Mouse (Mus musculus): Measurements from ENCODE around the gene Mpdz. TPM values are rescaled to one million over a fixed set of nuclear protein-coding genes. Genes with fewer than 3 reads are reported as not detected.
A peak's percentile ranks its signal among the peaks of the same experiment; 100 is the strongest.

Gene Mpdz
- polyA plus RNA-seq, 1 experiment from 2014 or later = 44.4 TPM

GRCm38 (mm10) chr4:81307596-81308265 lies 134.9 kb downstream of the Mpdz start:
- Histone ChIP-seq H3K4me3 (no peak overlapping the region), H3K27me3 (ENCODE audit: poor library complexity, severe bottlenecking) (no peaks in the 10 kb centered on the region), H3K27ac (no peak overlapping the region), H3K36me3 (replicated peaks) (peaks cover 57% of the 10 kb centered on the region), H3K9me3 (no peaks in the 10 kb centered on the region), H3K4me1 (peaks cover 5% of the 10 kb centered on the region; the same call in 1 of the 2 replicates)
- DNase-seq (ENCODE audit: extremely low spot score, low spot score) = no peak
- 90% methylated on average over 10 of the region's 10 CpGs for WGBS

GRCm38 (mm10) chr4:81302056-81302455 lies 140.6 kb downstream of the Mpdz start:
- peaks cover 67% of the 10 kb centered on the region for H3K36me3 ChIP-seq (replicated peaks)

DNA sequence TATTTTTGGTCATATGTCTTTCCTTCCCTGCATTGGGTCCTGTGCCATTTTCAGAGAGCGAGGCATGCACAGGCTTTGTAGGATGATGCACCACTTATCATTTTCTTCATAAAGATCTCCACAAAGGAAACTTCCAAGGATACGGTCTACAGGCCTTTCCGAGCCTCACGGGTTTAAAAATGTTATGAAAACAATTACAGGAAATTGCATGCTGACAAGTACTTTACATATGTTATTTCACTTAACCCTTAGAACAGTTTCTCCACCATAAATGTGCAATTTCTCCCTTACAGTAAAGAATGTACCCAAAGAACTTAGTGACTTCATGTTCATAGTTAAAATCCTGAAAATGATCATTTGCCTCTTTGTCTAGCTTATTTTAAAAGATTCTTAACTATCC lies 144.2 kb downstream of the Mpdz start:
- 95% methylated on average over 4 of the region's 4 CpGs for WGBS
- Histone ChIP-seq H3K4me3 (no peak overlapping the region), H3K27me3 (ENCODE audit: poor library complexity, severe bottlenecking) (no peaks in the 10 kb centered on the region), H3K4me1 (peaks cover 1% of the 10 kb centered on the region; the same call in 1 of the 2 replicates), H3K27ac (no peak overlapping the region), H3K36me3 (replicated peaks) (peaks cover 73% of the 10 kb centered on the region), H3K9me3 (no peaks in the 10 kb centered on the region)
- no peak for DNase-seq (ENCODE audit: extremely low spot score, low spot score)

More at GRCm38 (mm10) chr4:81302056-81302455, 140.6 kb downstream of the Mpdz start:
- H3K9me3 ChIP-seq = no peaks in the 10 kb centered on the region
- H3K4me1 ChIP-seq = no peaks in the 10 kb centered on the region
- H3K4me3 ChIP-seq = no peak overlapping the region
- H3K27me3 ChIP-seq (ENCODE audit: poor library complexity, severe bottlenecking) = no peaks in the 10 kb centered on the region
- no peak overlapping the region for H3K27ac ChIP-seq
- no peak for DNase-seq (ENCODE audit: extremely low spot score, low spot score)
- 96% methylated on average over 3 of the region's 3 CpGs for WGBS

DNA sequence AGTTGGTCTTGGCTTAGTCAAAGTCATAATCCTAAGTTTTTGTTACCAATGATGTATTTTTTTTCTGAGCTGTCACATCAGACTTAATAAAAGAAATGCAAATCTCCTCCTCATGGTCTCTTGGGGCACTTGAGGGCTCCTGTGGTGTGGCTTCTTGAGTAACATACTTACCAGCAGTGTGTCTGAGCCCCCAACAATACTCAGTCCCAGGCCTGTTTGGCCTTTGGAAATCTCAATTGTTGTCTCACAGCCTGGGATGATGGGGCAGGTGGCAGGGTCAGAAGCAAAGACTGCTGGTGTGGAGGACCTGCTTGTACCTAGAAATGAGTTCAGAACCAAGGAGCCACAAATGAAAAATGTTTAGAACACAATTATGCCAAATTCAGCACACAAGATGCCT lies 149.3 kb downstream of the Mpdz start:
- H3K27me3 ChIP-seq (ENCODE audit: poor library complexity, severe bottlenecking) = no peaks in the 10 kb centered on the region
- no peaks in the 10 kb centered on the region for H3K9me3 ChIP-seq
- no peak for DNase-seq (ENCODE audit: extremely low spot score, low spot score)
- no peak overlapping the region for H3K4me3 ChIP-seq
- no peak overlapping the region for H3K27ac ChIP-seq
- H3K36me3 ChIP-seq (replicated peaks) = peaks cover 82% of the 10 kb centered on the region
- peaks cover 12% of the 10 kb centered on the region; the same call in 1 of the 2 replicates for H3K4me1 ChIP-seq

GRCm38 (mm10) chr4:81285564-81285963 lies 157.1 kb downstream of the Mpdz start:
- Histone ChIP-seq H3K27ac (no peak overlapping the region), H3K27me3 (ENCODE audit: poor library complexity, severe bottlenecking) (no peaks in the 10 kb centered on the region), H3K4me1 (peaks cover 10% of the 10 kb centered on the region), H3K9me3 (no peaks in the 10 kb centered on the region), H3K4me3 (no peak overlapping the region), H3K36me3 (replicated peaks) (peaks cover 93% of the 10 kb centered on the region)
- no peak for DNase-seq (ENCODE audit: extremely low spot score, low spot score)
- 91% methylated on average over 4 of the region's 4 CpGs for WGBS

DNA sequence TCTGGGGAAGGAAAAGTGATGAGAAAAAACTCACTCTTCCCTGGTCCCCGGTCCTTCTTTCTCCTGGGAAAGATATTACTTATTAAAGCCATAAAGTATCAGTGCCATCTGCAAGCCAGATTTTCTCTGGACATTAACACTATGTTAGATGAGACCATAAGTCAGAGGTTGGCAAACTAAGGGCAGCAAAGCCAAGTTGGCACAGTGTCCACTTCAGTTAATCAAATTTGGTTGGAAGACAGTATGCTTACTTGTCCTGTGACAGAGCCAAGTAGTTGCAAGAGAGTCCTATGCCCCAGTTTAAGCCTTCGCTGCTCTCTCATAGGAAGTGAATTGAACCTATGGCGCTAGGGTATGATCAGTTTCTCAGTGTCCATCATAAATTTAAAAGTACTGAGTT lies 159.0 kb downstream of the Mpdz start:
- H3K27ac ChIP-seq = no peak overlapping the region
- H3K27me3 ChIP-seq (ENCODE audit: poor library complexity, severe bottlenecking) = no peaks in the 10 kb centered on the region
- no peaks in the 10 kb centered on the region for H3K9me3 ChIP-seq
- no peak for DNase-seq (ENCODE audit: extremely low spot score, low spot score)
- 97% methylated on average over 3 of the region's 3 CpGs for WGBS
- H3K4me3 ChIP-seq = no peak overlapping the region
- H3K36me3 ChIP-seq (replicated peaks) = peaks cover 83% of the 10 kb centered on the region
- peaks cover 13% of the 10 kb centered on the region for H3K4me1 ChIP-seq

DNA sequence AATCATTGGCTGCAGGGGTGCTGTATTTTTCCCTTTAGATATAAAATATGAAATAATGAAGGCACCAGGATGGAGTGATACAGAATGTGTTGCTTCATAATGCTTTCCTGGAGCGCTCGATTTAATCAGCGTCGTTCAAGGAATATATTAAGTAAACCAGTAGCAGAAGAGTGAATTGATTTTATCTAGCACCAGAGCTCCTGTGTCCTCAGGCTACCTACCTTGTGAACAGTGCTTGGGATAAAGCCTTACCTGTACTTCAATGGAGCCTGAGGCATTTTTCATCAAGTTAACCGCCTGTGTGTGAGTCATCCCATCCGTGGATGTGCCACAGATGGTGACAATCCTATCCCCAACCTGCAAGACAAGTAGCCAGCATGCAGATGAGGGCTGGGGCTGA lies 159.5 kb downstream of the Mpdz start:
- Histone ChIP-seq H3K9me3 (no peaks in the 10 kb centered on the region), H3K4me1 (peaks cover 13% of the 10 kb centered on the region), H3K36me3 (replicated peaks) (peaks cover 82% of the 10 kb centered on the region), H3K4me3 (no peak overlapping the region), H3K27me3 (ENCODE audit: poor library complexity, severe bottlenecking) (no peaks in the 10 kb centered on the region), H3K27ac (no peak overlapping the region)
- WGBS = 94% methylated on average over 6 of the region's 6 CpGs
- DNase-seq (ENCODE audit: extremely low spot score, low spot score) = no peak

GRCm38 (mm10) chr4:81280098-81280497 lies 162.5 kb downstream of the Mpdz start:
- WGBS = 16% methylated on average over 4 of the region's 4 CpGs
- no peak overlapping the region for H3K4me3 ChIP-seq
- H3K36me3 ChIP-seq (replicated peaks) = peaks cover 62% of the 10 kb centered on the region
- no peaks in the 10 kb centered on the region for H3K9me3 ChIP-seq
- no peak for DNase-seq (ENCODE audit: extremely low spot score, low spot score)
- peaks cover 30% of the 10 kb centered on the region for H3K4me1 ChIP-seq
- no peaks in the 10 kb centered on the region for H3K27me3 ChIP-seq (ENCODE audit: poor library complexity, severe bottlenecking)
- H3K27ac ChIP-seq = peak overlapping the region; percentile 72; the same call in 1 of the 2 replicates

DNA sequence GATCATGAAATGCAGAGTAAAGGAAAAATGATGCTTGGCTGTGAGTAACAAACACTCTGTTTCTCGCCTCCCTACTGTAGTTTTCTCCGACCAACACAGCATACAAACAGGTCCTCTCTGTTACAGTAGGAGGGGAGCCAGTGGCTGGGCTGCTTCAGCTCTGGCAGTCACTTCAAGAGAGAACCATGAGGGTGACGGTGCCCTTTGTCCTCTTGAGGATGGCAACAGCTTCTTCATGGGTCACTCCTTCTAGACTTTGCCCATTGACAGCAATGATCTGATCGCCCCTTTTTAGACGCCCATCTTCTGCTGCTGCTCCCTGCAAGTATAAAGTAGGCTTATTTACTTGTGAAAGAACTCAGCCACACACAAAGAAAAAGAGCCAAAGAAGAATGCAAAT lies 163.2 kb downstream of the Mpdz start:
- Histone ChIP-seq H3K4me3 (no peak overlapping the region), H3K4me1 (peaks cover 30% of the 10 kb centered on the region), H3K27ac (peak overlapping the region; percentile 63), H3K27me3 (ENCODE audit: poor library complexity, severe bottlenecking) (no peaks in the 10 kb centered on the region), H3K9me3 (peaks cover 4% of the 10 kb centered on the region; the same call in 1 of the 2 replicates), H3K36me3 (replicated peaks) (peaks cover 57% of the 10 kb centered on the region)
- DNase-seq (ENCODE audit: extremely low spot score, low spot score) = no peak
- WGBS = 61% methylated on average over 5 of the region's 5 CpGs

GRCm38 (mm10) chr4:81275957-81276715 lies 166.5 kb downstream of the Mpdz start:
- Histone ChIP-seq H3K4me1 (peaks cover 48% of the 10 kb centered on the region), H3K27ac (peak overlapping the region; percentile 44; the same call in 1 of the 2 replicates), H3K36me3 (replicated peaks) (peaks cover 25% of the 10 kb centered on the region), H3K27me3 (ENCODE audit: poor library complexity, severe bottlenecking) (no peaks in the 10 kb centered on the region), H3K4me3 (no peak overlapping the region), H3K9me3 (peaks cover 4% of the 10 kb centered on the region; the same call in 1 of the 2 replicates)
- DNase-seq (ENCODE audit: extremely low spot score, low spot score) = no peak
- WGBS = 25% methylated on average over 6 of the region's 6 CpGs

DNA sequence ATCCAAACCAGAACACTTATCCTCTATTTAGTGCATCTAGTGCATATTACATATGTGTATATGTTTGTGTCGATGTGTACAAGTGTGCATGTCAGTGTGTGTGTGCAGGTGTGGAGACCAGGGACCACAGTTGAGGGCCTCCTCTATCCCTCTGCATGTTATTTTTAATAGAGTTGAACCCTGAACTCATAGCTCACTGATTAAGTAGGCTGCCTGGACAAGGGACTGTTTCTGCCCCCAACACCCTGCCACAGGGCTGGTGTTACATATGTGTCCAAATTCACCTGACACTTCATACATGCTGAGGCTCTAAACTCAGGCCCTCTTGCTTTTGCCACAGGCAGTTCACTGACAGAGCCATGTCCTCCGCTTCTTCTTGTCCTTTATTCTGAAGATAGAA lies 169.5 kb downstream of the Mpdz start:
- 90% methylated on average over 2 of the region's 2 CpGs for WGBS
- H3K27ac ChIP-seq = no peak overlapping the region

DNA sequence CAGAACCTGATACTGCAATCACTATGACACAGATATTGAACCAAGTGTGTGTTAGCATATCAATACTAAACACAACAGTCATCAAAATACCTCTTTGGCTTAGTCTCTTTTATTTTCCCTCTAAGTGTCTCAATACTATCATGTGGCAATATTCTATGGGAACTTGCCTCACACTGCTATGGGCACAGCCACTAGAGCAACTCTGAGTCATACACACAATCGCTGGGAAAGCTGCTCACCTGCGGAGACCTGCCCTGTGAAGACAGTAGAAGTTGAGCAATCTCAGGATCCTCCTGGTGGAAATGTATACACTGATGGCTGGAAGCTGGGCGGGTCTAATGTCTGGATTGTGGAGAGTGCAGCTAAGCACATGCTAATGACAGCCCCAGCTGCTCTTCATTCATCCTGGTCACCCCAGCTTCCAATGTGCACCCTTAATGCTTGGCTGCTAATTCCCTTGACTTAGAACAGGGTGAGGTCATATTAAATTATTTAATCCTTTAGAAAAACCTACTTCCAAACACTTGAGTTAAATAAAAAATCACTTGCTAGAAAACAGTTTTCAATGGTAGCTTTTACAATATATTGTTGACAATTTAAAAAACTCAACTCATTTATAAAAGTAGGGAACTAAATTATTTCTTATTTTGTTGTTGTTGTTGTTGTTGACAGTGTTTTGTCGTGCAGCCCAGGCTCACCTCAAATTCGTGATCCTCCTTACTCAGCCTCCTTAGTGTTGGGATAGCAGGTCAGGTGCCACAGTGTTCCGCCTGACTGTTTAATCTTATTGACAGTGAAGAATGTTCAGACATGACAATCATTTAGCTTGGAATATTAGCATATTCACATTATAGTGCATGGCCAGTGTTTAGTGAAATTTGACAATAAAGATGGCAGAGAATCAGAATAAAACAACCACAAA lies 189.5 kb downstream of the Mpdz start:
- Histone ChIP-seq H3K9me3 (no peaks in the 10 kb centered on the region), H3K4me1 (peaks cover 8% of the 10 kb centered on the region; the same call in 1 of the 2 replicates), H3K27me3 (ENCODE audit: poor library complexity, severe bottlenecking) (no peaks in the 10 kb centered on the region), H3K4me3 (no peak overlapping the region), H3K36me3 (replicated peaks) (no peaks in the 10 kb centered on the region), H3K27ac (no peak overlapping the region)
- WGBS = 72% methylated on average over 6 of the region's 6 CpGs
- DNase-seq (ENCODE audit: extremely low spot score, low spot score) = no peak

More for the DNA sequence above, 169.5 kb downstream of the Mpdz start:
- no peak for DNase-seq (ENCODE audit: extremely low spot score, low spot score)
- H3K4me1 ChIP-seq = peaks cover 35% of the 10 kb centered on the region
- no peaks in the 10 kb centered on the region for H3K27me3 ChIP-seq (ENCODE audit: poor library complexity, severe bottlenecking)
- no peak overlapping the region for H3K4me3 ChIP-seq
- peaks cover 9% of the 10 kb centered on the region for H3K36me3 ChIP-seq (replicated peaks)
- peaks cover 4% of the 10 kb centered on the region; the same call in 1 of the 2 replicates for H3K9me3 ChIP-seq

Data from forebrain, embryonic 10.5 days (tissue).